Comparison of ENCODE assay signal across 8 mouse cellular contexts in genomic region chr11:97050216-97050943, GRCm38 (mm10). TPM values are rescaled to one million over a fixed set of nuclear protein-coding genes. Genes with fewer than 3 reads are reported as not detected.
A peak's percentile ranks its signal among the peaks of the same experiment; 100 is the strongest.
DNase-seq lines count a peak whose midpoint lies in the region.

Gene Osbpl7, plus strand, starts transcription at chr11:97050628.

- peaks cover 31% of the 10 kb centered on the region for H3K4me1 ChIP-seq in hindbrain, embryonic 10.5 days (replicated peaks)

- peak within 1 kb of the TSS; percentile 77 for H3K4me3 ChIP-seq in hindbrain, embryonic 10.5 days

- DNase-seq in MEL-GATA-1-ER (ENCODE audit: extremely low read depth, low read depth) = peak; percentile 65
- DNase-seq in cerebellum, adult 8-10 months = peak; percentile 70
- DNase-seq in frontal cortex, adult 2 months (ENCODE audit: extremely low spot score in 1 of 2, low spot score in 1 of 2) = peak in 1 of 2 experiments; percentile 79
- DNase-seq in hindbrain, embryonic 10.5 days (ENCODE audit: low spot score) = peak; percentile 72
- peak; percentile 83 for DNase-seq in layer of hippocampus, adult 9-11 months
- DNase-seq in lung, postnatal 10 days = peak; percentile 90
- peak; percentile 77 for DNase-seq in ovary, postnatal 36 days (ENCODE audit: low spot score)
- DNase-seq in thymus, postnatal 36 days = peak; percentile 84 to 89

- H3K27me3 ChIP-seq in hindbrain, embryonic 10.5 days (ENCODE audit: insufficient read depth, poor library complexity, severe bottlenecking) = no peaks in the 10 kb centered on the region

- H3K9me3 ChIP-seq in hindbrain, embryonic 10.5 days = peaks cover 2% of the 10 kb centered on the region; the same call in 1 of the 2 replicates

- 8% methylated on average over 18 of the region's 18 CpGs for WGBS in hindbrain, embryonic 10.5 days

- H3K27ac ChIP-seq in hindbrain, embryonic 10.5 days = peak within 1 kb of the TSS; percentile 86

- H3K36me3 ChIP-seq in hindbrain, embryonic 10.5 days = peaks cover 65% of the 10 kb centered on the region

RNA-seq across cellular contexts. Expression of gene Osbpl7, which starts in this region (rescaled TPM):
- polyA plus RNA-seq in frontal cortex, adult 2 months (2012; rRNA removed) = 11.2 and 14.0 TPM in 2 replicates
- 9.4 and 10.7 TPM in 2 replicates for polyA plus RNA-seq in hindbrain, embryonic 10.5 days (2016; fragmentation: Nextera tagmentation; extraction: Ambion mirVana)
